Comparison of ENCODE assay signal across 20 mouse cellular contexts in genomic region chr1:192778206-192778605, GRCm38 (mm10). TPM values are rescaled to one million over a fixed set of nuclear protein-coding genes. Genes with fewer than 3 reads are reported as not detected.
DNase-seq lines count a peak whose midpoint lies in the region; ATAC-seq and TF ChIP-seq lines count a peak whose summit lies in the region.
"Had no signal": no experiment of that assay in that cellular context is flagged by ENCODE, and none has a peak within 500 bp of the region (broad histone marks: within the 10 kb centered on the region; RNA-seq: fewer than 3 reads in every experiment).

No protein-coding gene starts in this region.

- H3K27me3 ChIP-seq in kidney, embryonic 16.5 days (ENCODE audit: insufficient read depth, low read length) = no peaks in the 10 kb centered on the region
- no peaks in the 10 kb centered on the region for H3K27me3 ChIP-seq in stomach, embryonic 15.5 days (replicated peaks)
- H3K27me3 ChIP-seq: heart, embryonic 15.5 days; liver, embryonic 15.5 days; neural tube, embryonic 12.5 days had no signal

- H3K4me2 ChIP-seq in kidney, embryonic 16.5 days (replicated peaks; ENCODE audit: low read depth, low read length) = no peak overlapping the region
- H3K4me2 ChIP-seq in stomach, embryonic 15.5 days = no peak overlapping the region
- H3K4me2 ChIP-seq: heart, embryonic 15.5 days; liver, embryonic 15.5 days; neural tube, embryonic 12.5 days had no signal

- no peak overlapping the region for H3K4me3 ChIP-seq in gastrocnemius, adult 2 months
- H3K4me3 ChIP-seq in kidney, embryonic 16.5 days (ENCODE audit: low read length) = no peak overlapping the region
- no peak overlapping the region for H3K4me3 ChIP-seq in embryonic fibroblast, embryonic 13.5 days (ENCODE audit: insufficient read depth, low read length)
- no peak overlapping the region for H3K4me3 ChIP-seq in stomach, embryonic 15.5 days (replicated peaks)
- H3K4me3 ChIP-seq: forebrain, embryonic 10.5 days; heart, embryonic 15.5 days; liver, embryonic 15.5 days; neural tube, embryonic 12.5 days had no signal

- H3K27ac ChIP-seq in gastrocnemius, adult 2 months = 0 out of 2 replicates have a peak overlapping the region, but pooled peaks have one; percentile 40
- H3K27ac ChIP-seq in kidney, embryonic 16.5 days (ENCODE audit: low read length) = peak overlapping the region; percentile 77
- H3K27ac ChIP-seq in embryonic fibroblast, embryonic 13.5 days (ENCODE audit: insufficient read depth, low read length) = peak overlapping the region; percentile 88
- H3K27ac ChIP-seq in stomach, embryonic 15.5 days = peak overlapping the region; percentile 67; the same call in 1 of the 2 replicates
- H3K27ac ChIP-seq: liver, embryonic 15.5 days; neural tube, embryonic 12.5 days had no signal

- H3K9ac ChIP-seq in kidney, embryonic 16.5 days (replicated peaks; ENCODE audit: low read length) = no peak overlapping the region
- no peak overlapping the region for H3K9ac ChIP-seq in stomach, embryonic 15.5 days
- H3K9ac ChIP-seq: heart, embryonic 15.5 days; liver, embryonic 15.5 days; neural tube, embryonic 12.5 days had no signal

- ATAC-seq in kidney, embryonic 16.5 days (ENCODE audit: low FRiP score, low TSS enrichment) = no peak
- ATAC-seq in stomach, embryonic 15.5 days (ENCODE audit: insufficient read depth, low FRiP score, low read depth) = no peak
- ATAC-seq: CD4-positive, CD25-positive, alpha-beta regulatory T cell, adult 4 months had no signal

- TF ChIP-seq POLR2A in embryonic fibroblast, embryonic 13.5 days (IDR thresholded peaks at IDR 0.05; ENCODE audit: low read depth, low read length) = no peak

- TF ChIP-seq CTCF in gastrocnemius, adult 2 months (IDR thresholded peaks at IDR 0.05) = no peak
- no peak for TF ChIP-seq CTCF in embryonic fibroblast, embryonic 13.5 days (IDR thresholded peaks at IDR 0.05; ENCODE audit: borderline replicate concordance, insufficient read depth, low read length)

- no peak for DNase-seq in gastrocnemius, adult 2 months
- no peak for DNase-seq in gastrocnemius, postnatal 25 days
- no peak for DNase-seq in kidney, adult 11 months
- no peak for DNase-seq in ovary, postnatal 36 days (ENCODE audit: low spot score)
- DNase-seq in right cerebral cortex, adult 2 months (ENCODE audit: low spot score in 2 of 2) = no peak
- DNase-seq: adrenal gland, adult 8-10 months; cerebellum, adult 11 months; cerebellum, postnatal 14 days; gastrocnemius, postnatal 36 days; kidney, adult 18-20 months; right cerebral cortex, postnatal 14 days; thymus, postnatal 25 days had no signal

- no peaks in the 10 kb centered on the region for H3K36me3 ChIP-seq in kidney, embryonic 16.5 days (ENCODE audit: insufficient read depth, low read length)
- H3K36me3 ChIP-seq in stomach, embryonic 15.5 days = no peaks in the 10 kb centered on the region
- H3K36me3 ChIP-seq: forebrain, embryonic 10.5 days; heart, embryonic 15.5 days; liver, embryonic 15.5 days; neural tube, embryonic 12.5 days had no signal

- intact Hi-C loops in gastrocnemius, adult 2 months (cut with DNase I) = no loop called here

- 89% methylated on average over 4 of the region's 4 CpGs for WGBS in kidney, embryonic 16.5 days
- 86% methylated on average over 4 of the region's 4 CpGs for WGBS in stomach, embryonic 15.5 days

- peaks cover 6% of the 10 kb centered on the region for H3K4me1 ChIP-seq in kidney, embryonic 16.5 days (ENCODE audit: insufficient read depth, low read length)
- peaks cover 14% of the 10 kb centered on the region for H3K4me1 ChIP-seq in embryonic fibroblast, embryonic 13.5 days (ENCODE audit: control insufficient read depth, insufficient read depth, low read length)
- peaks cover 8% of the 10 kb centered on the region; the same call in 1 of the 2 replicates for H3K4me1 ChIP-seq in stomach, embryonic 15.5 days
- H3K4me1 ChIP-seq: liver, embryonic 15.5 days; neural tube, embryonic 12.5 days had no signal

- H3K9me3 ChIP-seq in kidney, embryonic 16.5 days (ENCODE audit: low read length) = no peaks in the 10 kb centered on the region
- no peaks in the 10 kb centered on the region for H3K9me3 ChIP-seq in stomach, embryonic 15.5 days
- H3K9me3 ChIP-seq: forebrain, embryonic 10.5 days; heart, embryonic 15.5 days; liver, embryonic 15.5 days; neural tube, embryonic 12.5 days had no signal

RNA-seq across cellular contexts. Expression of gene Hhat, which starts 7.2 kb away (rescaled TPM):
- under 1 TPM; 0.59 to 0.69 TPM for total RNA-seq in gastrocnemius, adult 2 months (2021)
- under 1 TPM; 0.72 TPM for total RNA-seq in gastrocnemius, postnatal 25 days (2021)
- polyA plus RNA-seq in kidney, embryonic 16.5 days (2015; fragmentation: Nextera tagmentation; extraction: Ambion mirVana) = 17.5 and 17.8 TPM in 2 replicates
- polyA plus RNA-seq in embryonic fibroblast, embryonic 13.5 days (2011; ENCODE audit: insufficient read length, low read depth, missing spikeins) = 12.6 and 15.5 TPM in 2 replicates
- 8.7 and 9.7 TPM in 2 replicates for polyA plus RNA-seq in stomach, embryonic 15.5 days (2015; fragmentation: Nextera tagmentation; extraction: Ambion mirVana)
